Mouse (Mus musculus) CH12.LX (cell line): Measurements from ENCODE around the gene Soat1.

Experiments used
- CTCF ChIP-seq, 2 experiments: IDR thresholded peaks in 1 of 2; conservative IDR thresholded peaks in 1 of 2; 2 replicates each; pipeline ENCODE4 v1.5.1; 2011 to 2012; ENCODE audit warnings: low read depth in 2 of 2, low read length in 2 of 2, improper control_type of control experiment in 1 of 2, inconsistent platforms in 1 of 2, mild to moderate bottlenecking in 1 of 2, moderate library complexity in 1 of 2
- EP300 ChIP-seq: IDR thresholded peaks from 2 replicates; pipeline ENCODE4 v1.6.1; 2011; ENCODE audit warnings: low read length, improper control_type of control experiment
- ETS1 ChIP-seq: conservative IDR thresholded peaks from 2 replicates; pipeline ENCODE4 v1.6.1; 2012; ENCODE audit warnings: low read depth, mild to moderate bottlenecking, inconsistent platforms, low read length, improper control_type of control experiment, moderate library complexity
- JUN ChIP-seq: IDR thresholded peaks from 2 replicates; pipeline ENCODE4 v1.6.1; 2011; ENCODE audit warnings: low read depth, mild to moderate bottlenecking, low read length, improper control_type of control experiment, moderate library complexity; ENCODE audit not compliant: insufficient read depth
- MAX ChIP-seq: IDR thresholded peaks from 2 replicates; pipeline ENCODE4 v1.6.1; 2011; ENCODE audit warnings: low read length, improper control_type of control experiment
- MYC ChIP-seq: IDR thresholded peaks from 2 replicates; pipeline ENCODE4 v1.6.1; 2011; ENCODE audit warnings: low read depth, mild to moderate bottlenecking, improper control_type of control experiment, low read length
- POLR2A ChIP-seq: IDR thresholded peaks from 2 replicates; pipeline ENCODE4 v1.6.1; 2011; ENCODE audit warnings: low read depth, mild to moderate bottlenecking, improper control_type of control experiment, low read length
- RAD21 ChIP-seq: IDR thresholded peaks from 2 replicates; pipeline ENCODE4 v1.6.1; 2011; ENCODE audit warnings: low read depth, mild to moderate bottlenecking, low read length, improper control_type of control experiment, moderate library complexity
- TBP ChIP-seq: conservative IDR thresholded peaks from 2 replicates; pipeline ENCODE4 v1.6.1; 2011; ENCODE audit warnings: low read depth, low read length, improper control_type of control experiment

GRCm38 (mm10) chr1:156461036-156461435 is 13.1 kb downstream of the Soat1 start:
- no peak for TF ChIP-seq CTCF (conservative IDR thresholded peaks at IDR 0.05 in 1 of 2, IDR thresholded peaks at IDR 0.05 in 1 of 2; ENCODE audit: low read depth in 2 of 2, low read length in 2 of 2)
- TF ChIP-seq MYC = no peak
- TF ChIP-seq RAD21 = no peak
- no peak for TF ChIP-seq JUN
- TF ChIP-seq POLR2A = no peak
- TF ChIP-seq TBP = no peak
- TF ChIP-seq ETS1 = no peak
- no peak for TF ChIP-seq MAX
- TF ChIP-seq EP300 = no peak
